Mouse (Mus musculus) heart, postnatal 14 days (tissue): Measurements from ENCODE around the gene Cbx7. TPM values are rescaled to one million over a fixed set of nuclear protein-coding genes. Genes with fewer than 3 reads are reported as not detected.
"Not testable (repeated sequence)": the region's sequence is repeated elsewhere in the genome, so short reads cannot be mapped to it uniquely, and the experiment has no call there.

Experiments
- DNase-seq, 2 experiments: peaks; one replicate each; pipeline ENCODE4 v3.0.0; 2021 to 2022
- intact Hi-C: fragments of 180-260 bp; cut with DNase I; formaldehyde crosslinking; loops from one replicate; pipeline ENCODE4 v1.15.1; 2025
- total RNA-seq, 2 experiments: library from RNA; stranded (reverse); gene quantifications; 2 replicates each; pipeline ENCODE4 v1.2.3; 2021

Cbx7 gene
- total RNA-seq, 2 experiments from 2014 or later: 3.6 to 7.8 TPM

GRCm38 (mm10) chr15:79933052-79933669, 37.8 kb downstream of the Cbx7 start:
- intact Hi-C loops: loop anchor here (5.0 kb wide), 1 partner anchor 101 kb away; the partner anchor contains the start of genes Cbx6 and Npcd
- DNase-seq: no peak

GRCm38 (mm10) chr15:79932323-79932987, 38.5 kb downstream of the Cbx7 start:
- intact Hi-C loops: loop anchor here (5.0 kb wide), 1 partner anchor 100 kb away; the partner anchor contains the start of genes Cbx6 and Npcd
- peak; percentile 90 to 91 for DNase-seq

GRCm38 (mm10) chr15:79931496-79932141, 39.3 kb downstream of the Cbx7 start:
- intact Hi-C loops: loop anchor here (5.0 kb wide), 1 partner anchor 99 kb away; the partner anchor contains the start of genes Cbx6 and Npcd

GRCm38 (mm10) chr15:79929734-79930133, 41.2 kb downstream of the Cbx7 start:
- intact Hi-C loops: loop anchor here (5.0 kb wide), 1 partner anchor 97 kb away; the partner anchor contains the start of genes Cbx6 and Npcd
- DNase-seq: no peak

More at GRCm38 (mm10) chr15:79931496-79932141, 39.3 kb downstream of the Cbx7 start:
- no peak for DNase-seq

GRCm38 (mm10) chr15:79928736-79929135, 42.2 kb downstream of the Cbx7 start:
- intact Hi-C loops: no loop called here
- DNase-seq: no peak

- DNase-seq: no peak
- intact Hi-C loops: no loop called here
Observed at GRCm38 (mm10) chr15:79928316-79928715, 42.6 kb downstream of the Cbx7 start.

- peak; percentile 93 to 95 for DNase-seq
- intact Hi-C loops: no loop called here
Observed at GRCm38 (mm10) chr15:79927637-79928122, 43.2 kb downstream of the Cbx7 start.

- DNase-seq: no peak
- intact Hi-C loops: no loop called here
Observed at GRCm38 (mm10) chr15:79926856-79927416, 44.0 kb downstream of the Cbx7 start.

GRCm38 (mm10) chr15:79919787-79920186, 51.1 kb downstream of the Cbx7 start:
- no peak for DNase-seq
- intact Hi-C loops: no loop called here

- intact Hi-C loops: no loop called here
Observed at GRCm38 (mm10) chr15:79918485-79918884, 52.4 kb downstream of the Cbx7 start.

GRCm38 (mm10) chr15:79917111-79917720, 53.7 kb downstream of the Cbx7 start:
- no peak for DNase-seq
- intact Hi-C loops: no loop called here

More at GRCm38 (mm10) chr15:79918485-79918884, 52.4 kb downstream of the Cbx7 start:
- no peak for DNase-seq

GRCm38 (mm10) chr15:79916150-79916549, 54.8 kb downstream of the Cbx7 start:
- intact Hi-C loops: no loop called here
- DNase-seq: no peak

GRCm38 (mm10) chr15:79914357-79914756, 56.6 kb downstream of the Cbx7 start:
- intact Hi-C loops: no loop called here
- no peak for DNase-seq

- DNase-seq: no peak
- intact Hi-C loops: no loop called here
Observed at GRCm38 (mm10) chr15:79913761-79914346, 57.1 kb downstream of the Cbx7 start.

GRCm38 (mm10) chr15:79911339-79911738, 59.6 kb downstream of the Cbx7 start:
- intact Hi-C loops: no loop called here
- no peak for DNase-seq

- intact Hi-C loops, DNase-seq: not testable (repeated sequence)
Observed at GRCm38 (mm10) chr15:79910812-79911211, 60.1 kb downstream of the Cbx7 start.

GRCm38 (mm10) chr15:79909006-79909405, 61.9 kb downstream of the Cbx7 start:
- intact Hi-C loops, DNase-seq: not testable (repeated sequence)

GRCm38 (mm10) chr15:79906855-79907254, 64.1 kb downstream of the Cbx7 start:
- DNase-seq: no peak
- intact Hi-C loops: no loop called here

- intact Hi-C loops: no loop called here
- no peak for DNase-seq
Observed at GRCm38 (mm10) chr15:79905211-79905610, 65.7 kb downstream of the Cbx7 start.

- DNase-seq, intact Hi-C loops: not testable (repeated sequence)
Observed at GRCm38 (mm10) chr15:79904678-79905077, 66.2 kb downstream of the Cbx7 start.
